Mouse (Mus musculus): ENCODE results near the gene Cacng7. TPM values are rescaled to one million over a fixed set of nuclear protein-coding genes. Genes with fewer than 3 reads are reported as not detected.
A peak's percentile ranks its signal among the peaks of the same experiment; 100 is the strongest.

Gene Cacng7
- polyA plus RNA-seq, 1 experiment from 2014 or later, result 0.49 TPM

DNA sequence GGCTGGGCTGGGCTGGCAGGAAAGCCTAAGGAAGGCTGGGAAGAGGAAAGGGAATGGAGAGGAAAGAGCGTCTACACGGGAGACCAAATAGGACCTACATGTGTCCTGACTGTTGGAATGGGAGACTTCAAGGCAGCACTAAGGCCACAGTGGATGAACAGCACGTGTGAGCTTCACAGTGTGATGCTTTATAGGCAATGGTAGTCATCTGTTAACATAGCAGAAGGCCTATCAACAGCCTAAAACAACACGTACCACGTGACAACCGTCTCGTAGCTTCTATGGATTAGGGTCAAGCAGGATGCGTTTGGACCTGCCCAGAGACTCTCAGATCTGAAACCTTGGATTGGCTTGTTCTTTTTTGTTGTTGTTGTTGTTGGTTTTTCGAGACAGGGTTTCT lies 49.4 kb downstream of the Cacng7 start:
- no peak for ATAC-seq (ENCODE audit: borderline replicate concordance, extremely low read depth, low FRiP score, low TSS enrichment)
- no peak overlapping the region for H3K4me3 ChIP-seq
- H3K4me1 ChIP-seq, result no peaks in the 10 kb centered on the region
- no peaks in the 10 kb centered on the region for H3K9me3 ChIP-seq
- no peak overlapping the region for H3K4me2 ChIP-seq
- H3K27ac ChIP-seq, result no peak overlapping the region
- no peaks in the 10 kb centered on the region for H3K27me3 ChIP-seq
- H3K9ac ChIP-seq, result no peak overlapping the region
- no peaks in the 10 kb centered on the region for H3K36me3 ChIP-seq
- WGBS, result 73% methylated on average over 9 of the region's 9 CpGs

DNA sequence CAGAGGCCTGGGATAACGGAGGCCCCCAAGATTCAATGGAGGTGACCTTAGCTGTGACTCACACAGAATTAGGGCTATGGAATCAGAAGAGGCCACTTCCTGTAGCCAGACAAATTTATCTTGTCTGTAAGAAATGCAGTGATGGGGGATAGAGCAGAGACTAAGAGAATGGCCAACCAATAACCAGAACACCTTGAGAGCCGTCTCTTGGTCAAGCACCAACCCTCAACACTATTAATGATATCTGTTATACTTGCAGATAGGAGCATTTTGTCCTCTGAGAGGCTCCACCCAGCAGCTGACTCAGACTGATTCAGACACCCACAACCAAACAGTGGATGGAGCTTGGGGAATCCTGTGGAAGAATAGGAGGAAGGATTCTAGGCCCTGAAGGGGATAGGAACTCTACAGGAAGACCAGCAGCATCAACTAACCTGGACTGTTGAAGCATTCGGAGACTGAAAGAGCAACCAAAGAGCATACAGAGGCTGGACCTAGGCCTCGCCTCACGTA lies 52.1 kb downstream of the Cacng7 start:
- WGBS, result 82% methylated on average over 5 of the region's 5 CpGs
- no peak for ATAC-seq (ENCODE audit: borderline replicate concordance, extremely low read depth, low FRiP score, low TSS enrichment)

DNA sequence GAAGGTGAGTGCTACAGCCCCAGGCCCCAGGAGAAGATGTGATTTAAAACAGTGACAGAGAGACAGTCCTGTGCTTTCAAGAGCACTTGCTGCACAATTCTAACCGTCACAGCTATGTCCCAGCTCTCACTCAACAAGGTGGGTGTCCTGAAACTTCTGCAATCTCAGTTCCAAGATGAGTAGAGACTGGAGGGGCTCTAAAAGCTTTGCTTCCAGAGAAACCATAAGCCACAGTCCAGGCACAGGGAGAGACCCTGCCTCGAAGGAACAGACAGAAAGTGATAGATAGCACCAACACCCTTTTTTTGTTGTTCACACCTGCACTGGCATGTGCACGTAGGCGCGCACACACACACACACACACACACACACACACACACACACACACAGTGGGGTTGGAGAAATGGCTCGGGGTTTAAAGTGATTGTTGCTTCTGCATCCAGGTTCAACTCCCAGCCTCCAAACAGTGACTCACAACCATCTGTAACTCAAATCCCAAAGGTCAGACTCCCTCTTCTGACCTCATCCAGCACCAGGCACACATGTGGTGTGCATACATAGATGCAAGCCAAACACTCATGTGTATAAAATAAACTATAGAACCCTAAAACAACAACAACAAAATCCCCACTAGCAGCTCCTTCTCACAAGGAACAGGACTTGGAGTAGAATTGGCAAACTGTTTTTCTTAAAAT lies 53.4 kb downstream of the Cacng7 start:
- no peak overlapping the region for H3K4me2 ChIP-seq
- no peak overlapping the region for H3K27ac ChIP-seq
- ATAC-seq (ENCODE audit: borderline replicate concordance, extremely low read depth, low FRiP score, low TSS enrichment), result no peak
- H3K9me3 ChIP-seq, result no peaks in the 10 kb centered on the region
- no peaks in the 10 kb centered on the region for H3K36me3 ChIP-seq
- H3K9ac ChIP-seq, result no peak overlapping the region
- no peak overlapping the region for H3K4me3 ChIP-seq
- WGBS, result 74% methylated on average over 6 of the region's 6 CpGs
- H3K27me3 ChIP-seq, result no peaks in the 10 kb centered on the region
- peaks cover 9% of the 10 kb centered on the region; the same call in 1 of the 2 replicates for H3K4me1 ChIP-seq

More for the DNA sequence above, 52.1 kb downstream of the Cacng7 start:
- 0 out of 2 replicates have a peak, but pooled peaks cover 2% of the 10 kb centered on the region for H3K4me1 ChIP-seq
- H3K9me3 ChIP-seq, result no peaks in the 10 kb centered on the region
- no peak overlapping the region for H3K4me3 ChIP-seq
- no peak overlapping the region for H3K27ac ChIP-seq
- H3K27me3 ChIP-seq, result no peaks in the 10 kb centered on the region
- no peak overlapping the region for H3K4me2 ChIP-seq
- no peak overlapping the region for H3K9ac ChIP-seq
- H3K36me3 ChIP-seq, result no peaks in the 10 kb centered on the region

DNA sequence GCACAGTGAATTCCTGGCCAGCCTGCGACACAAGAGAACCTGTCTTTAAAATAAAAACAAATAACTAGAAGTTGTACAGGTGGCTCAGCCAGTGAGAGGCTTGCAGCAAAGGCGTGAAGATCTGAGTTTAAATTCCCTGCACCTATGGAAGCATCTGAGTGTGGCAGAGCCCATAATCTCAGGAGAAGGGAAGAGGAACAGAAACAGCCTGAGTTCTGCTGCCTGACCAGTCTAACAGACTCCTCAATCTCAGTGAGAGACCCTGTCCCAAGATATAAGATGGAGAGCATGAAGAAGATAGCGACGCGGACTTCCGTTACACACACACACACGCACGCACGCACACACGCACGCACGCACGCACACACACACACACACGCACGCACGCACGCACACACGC lies 55.0 kb downstream of the Cacng7 start:
- WGBS, result 74% methylated on average over 18 of the region's 18 CpGs
- no peak overlapping the region for H3K4me2 ChIP-seq
- H3K9ac ChIP-seq, result no peak overlapping the region
- H3K4me1 ChIP-seq, result peaks cover 12% of the 10 kb centered on the region; the same call in 1 of the 2 replicates
- H3K36me3 ChIP-seq, result no peaks in the 10 kb centered on the region
- H3K27ac ChIP-seq, result no peak overlapping the region
- ATAC-seq (ENCODE audit: borderline replicate concordance, extremely low read depth, low FRiP score, low TSS enrichment), result no peak
- no peaks in the 10 kb centered on the region for H3K27me3 ChIP-seq
- no peak overlapping the region for H3K4me3 ChIP-seq
- no peaks in the 10 kb centered on the region for H3K9me3 ChIP-seq

DNA sequence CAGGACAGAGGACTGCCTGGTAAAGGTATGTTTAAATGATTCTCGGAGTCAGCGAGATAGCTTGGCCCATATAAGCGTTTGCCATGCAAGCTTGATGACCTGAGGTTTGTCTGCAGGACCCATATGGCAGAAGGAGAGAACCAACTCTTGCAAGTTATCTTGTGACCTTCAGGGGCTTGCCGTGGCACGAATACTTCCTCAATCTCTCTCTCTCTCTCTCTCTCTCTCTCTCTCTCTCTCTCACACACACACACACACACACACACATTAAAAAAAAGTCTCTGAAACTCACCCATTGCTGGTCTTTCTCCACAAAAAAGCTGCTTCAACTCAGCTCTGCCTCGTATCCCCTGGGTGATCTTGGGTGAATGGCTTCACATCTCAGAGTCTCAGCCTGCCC lies 56.1 kb downstream of the Cacng7 start:
- peaks cover 12% of the 10 kb centered on the region; the same call in 1 of the 2 replicates for H3K4me1 ChIP-seq
- no peak for ATAC-seq (ENCODE audit: borderline replicate concordance, extremely low read depth, low FRiP score, low TSS enrichment)
- H3K9me3 ChIP-seq, result no peaks in the 10 kb centered on the region
- H3K4me3 ChIP-seq, result no peak overlapping the region
- no peaks in the 10 kb centered on the region for H3K36me3 ChIP-seq
- 52% methylated on average over 6 of the region's 6 CpGs for WGBS
- H3K27me3 ChIP-seq, result no peaks in the 10 kb centered on the region
- no peak overlapping the region for H3K9ac ChIP-seq
- H3K4me2 ChIP-seq, result peak overlapping the region; percentile 57; the same call in 1 of the 2 replicates
- H3K27ac ChIP-seq, result no peak overlapping the region

DNA sequence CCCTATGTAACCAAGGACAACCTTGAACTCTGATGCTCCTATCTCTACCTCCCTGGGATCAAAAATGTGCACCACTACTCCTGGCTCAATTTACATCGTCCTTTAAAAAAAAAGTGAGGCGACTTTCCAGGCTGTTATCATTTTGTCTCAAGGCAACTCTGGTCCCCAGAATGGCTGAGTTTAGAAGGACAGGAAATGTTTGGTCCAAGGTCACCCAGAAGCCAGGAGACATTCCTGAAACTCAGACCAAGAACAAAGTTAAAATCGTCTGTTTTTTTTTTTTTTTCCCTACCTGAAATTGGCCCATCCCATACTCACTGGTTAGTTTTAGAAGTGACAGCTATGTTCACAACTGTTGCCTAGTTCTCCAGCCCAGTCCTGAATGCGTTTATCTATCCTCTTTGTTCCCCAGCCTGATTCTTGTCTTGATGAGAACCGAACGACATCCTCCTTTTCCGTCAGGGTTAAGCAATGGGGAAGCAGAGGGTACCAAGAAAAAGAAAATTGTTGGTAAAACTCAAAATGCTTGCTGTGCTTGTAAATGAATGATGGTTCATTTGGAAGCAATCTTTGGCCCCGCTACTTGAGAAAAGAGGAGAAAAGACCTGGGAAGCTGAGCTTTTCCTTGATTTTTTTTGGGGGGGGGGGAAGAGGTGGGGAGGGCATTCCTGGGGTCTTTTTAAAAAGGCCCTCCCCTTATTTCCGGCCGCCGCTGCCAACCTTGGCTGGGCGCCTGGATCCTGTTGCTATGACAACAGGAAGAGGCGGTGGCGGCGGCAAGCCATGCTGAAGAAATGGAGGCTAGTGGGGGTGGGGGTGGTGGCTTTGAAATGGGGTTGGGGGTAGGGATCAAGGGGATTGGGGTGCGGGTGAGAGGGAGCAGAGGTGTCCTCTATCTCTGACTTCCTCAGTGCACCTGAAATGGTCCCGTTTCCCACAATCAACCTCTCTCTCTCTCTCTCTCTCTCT lies 57.0 kb downstream of the Cacng7 start:
- under 1% methylated on average over 14 of the region's 17 CpGs for WGBS
- Histone ChIP-seq H3K4me3 (peak overlapping the region; percentile 36), H3K27ac (no peak overlapping the region), H3K4me2 (peak overlapping the region; percentile 57), H3K9ac (no peak overlapping the region), H3K27me3 (no peaks in the 10 kb centered on the region), H3K36me3 (no peaks in the 10 kb centered on the region), H3K4me1 (peaks cover 12% of the 10 kb centered on the region; the same call in 1 of the 2 replicates), H3K9me3 (no peaks in the 10 kb centered on the region)
- peak; percentile 56; the same call in 1 of the 2 replicates for ATAC-seq (ENCODE audit: borderline replicate concordance, extremely low read depth, low FRiP score, low TSS enrichment)

DNA sequence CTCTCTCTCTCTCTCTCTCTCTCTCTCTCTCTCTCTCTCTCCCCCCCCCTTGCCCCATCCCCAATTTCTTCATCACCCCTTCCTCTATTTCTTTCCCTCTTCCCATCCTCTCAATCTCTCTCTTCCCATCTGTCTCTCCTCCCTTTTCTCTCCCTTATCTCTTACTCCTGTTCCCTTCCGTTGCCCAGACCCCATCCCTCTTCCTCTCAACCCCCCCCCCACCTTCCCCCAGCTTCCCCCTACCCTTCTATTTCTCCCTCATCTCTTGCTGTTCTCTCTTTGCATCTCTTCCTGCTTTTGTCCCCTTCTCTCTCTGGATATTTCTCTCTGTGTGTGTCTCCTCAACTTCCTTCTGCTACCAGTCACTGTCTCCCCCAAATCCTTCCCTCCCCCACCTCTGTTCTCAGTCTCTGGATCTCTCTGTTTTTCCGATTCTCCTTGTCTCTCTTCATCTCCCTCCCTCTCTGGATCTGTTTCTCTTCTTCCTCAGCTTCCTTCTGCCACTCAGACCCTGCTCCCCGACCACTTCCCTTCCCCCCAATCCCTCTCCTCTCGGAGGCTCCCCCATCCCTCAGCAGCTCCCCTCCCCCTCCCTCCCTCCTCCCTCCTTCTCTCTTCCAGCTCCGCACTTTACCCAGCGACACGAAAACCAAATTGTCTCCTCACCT lies 57.8 kb downstream of the Cacng7 start, which contains the start of gene Cacng8:
Cacng8 (plus strand) TSS at position 271 of the 668 bp plus-strand sequence.
- ATAC-seq (ENCODE audit: borderline replicate concordance, extremely low read depth, low FRiP score, low TSS enrichment), result no peak
- no peaks in the 10 kb centered on the region for H3K36me3 ChIP-seq
- H3K4me3 ChIP-seq, result peak within 1 kb of the TSS; percentile 36
- H3K9ac ChIP-seq, result no peak within 1 kb of the TSS
- H3K4me1 ChIP-seq, result peaks cover 12% of the 10 kb centered on the region; the same call in 1 of the 2 replicates
- peak within 1 kb of the TSS; percentile 57 for H3K4me2 ChIP-seq
- 0% methylated on average over 7 of the region's 7 CpGs for WGBS
- no peaks in the 10 kb centered on the region for H3K27me3 ChIP-seq
- H3K9me3 ChIP-seq, result no peaks in the 10 kb centered on the region
- no peak within 1 kb of the TSS for H3K27ac ChIP-seq

DNA sequence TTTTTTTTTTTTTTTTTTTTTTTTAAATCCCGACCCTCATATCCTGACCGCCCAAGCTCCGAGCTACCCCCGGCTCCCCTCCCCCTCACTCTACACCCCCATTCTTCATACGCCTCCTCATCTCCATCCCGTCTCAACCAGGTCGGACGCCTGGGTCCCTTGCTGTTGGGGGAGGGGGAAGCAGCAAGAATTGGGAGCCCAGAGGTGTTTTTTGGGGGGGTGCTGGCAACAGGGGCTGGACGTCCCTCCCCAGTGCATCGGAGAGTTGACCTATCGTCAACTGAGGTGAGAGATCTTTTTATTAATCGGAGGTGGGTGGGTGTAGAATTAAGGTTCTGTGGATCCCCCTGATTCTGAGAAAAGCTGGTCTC lies 58.3 kb downstream of the Cacng7 start:
- no peak overlapping the region for H3K9ac ChIP-seq
- no peak overlapping the region for H3K27ac ChIP-seq
- H3K27me3 ChIP-seq, result no peaks in the 10 kb centered on the region
- H3K4me3 ChIP-seq, result peak overlapping the region; percentile 36
- WGBS, result 6% methylated on average over 12 of the region's 12 CpGs
- peaks cover 12% of the 10 kb centered on the region; the same call in 1 of the 2 replicates for H3K4me1 ChIP-seq
- no peak for ATAC-seq (ENCODE audit: borderline replicate concordance, extremely low read depth, low FRiP score, low TSS enrichment)
- no peaks in the 10 kb centered on the region for H3K36me3 ChIP-seq
- H3K9me3 ChIP-seq, result no peaks in the 10 kb centered on the region
- peak overlapping the region; percentile 57 for H3K4me2 ChIP-seq

DNA sequence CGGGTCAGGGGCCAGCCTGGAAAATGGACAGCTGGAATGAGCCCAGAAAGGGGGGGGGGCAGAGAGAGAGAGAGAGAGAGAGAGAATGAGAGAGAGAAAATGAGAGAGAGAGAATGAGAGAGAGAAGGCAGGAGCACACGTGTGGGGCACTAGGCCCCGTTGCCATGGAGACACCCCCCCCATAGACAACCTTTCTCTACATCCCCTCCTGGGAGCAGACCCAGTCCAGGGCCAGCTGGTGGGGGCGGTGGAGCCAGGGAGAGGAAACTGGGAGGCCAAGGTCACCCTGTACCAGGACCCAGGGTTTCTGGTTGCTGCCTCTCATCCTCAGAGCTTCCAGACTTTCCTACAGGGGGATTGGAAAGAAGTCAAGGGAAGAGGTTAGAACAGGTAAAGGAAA lies 59.1 kb downstream of the Cacng7 start:
- H3K4me2 ChIP-seq, result 0 out of 2 replicates have a peak overlapping the region, but pooled peaks have one; percentile 8
- 16% methylated on average over 4 of the region's 4 CpGs for WGBS
- ATAC-seq (ENCODE audit: borderline replicate concordance, extremely low read depth, low FRiP score, low TSS enrichment), result no peak
- H3K27ac ChIP-seq, result no peak overlapping the region
- no peaks in the 10 kb centered on the region for H3K36me3 ChIP-seq
- no peaks in the 10 kb centered on the region for H3K9me3 ChIP-seq
- H3K9ac ChIP-seq, result no peak overlapping the region
- H3K4me1 ChIP-seq, result peaks cover 12% of the 10 kb centered on the region; the same call in 1 of the 2 replicates
- no peaks in the 10 kb centered on the region for H3K27me3 ChIP-seq
- H3K4me3 ChIP-seq, result no peak overlapping the region

DNA sequence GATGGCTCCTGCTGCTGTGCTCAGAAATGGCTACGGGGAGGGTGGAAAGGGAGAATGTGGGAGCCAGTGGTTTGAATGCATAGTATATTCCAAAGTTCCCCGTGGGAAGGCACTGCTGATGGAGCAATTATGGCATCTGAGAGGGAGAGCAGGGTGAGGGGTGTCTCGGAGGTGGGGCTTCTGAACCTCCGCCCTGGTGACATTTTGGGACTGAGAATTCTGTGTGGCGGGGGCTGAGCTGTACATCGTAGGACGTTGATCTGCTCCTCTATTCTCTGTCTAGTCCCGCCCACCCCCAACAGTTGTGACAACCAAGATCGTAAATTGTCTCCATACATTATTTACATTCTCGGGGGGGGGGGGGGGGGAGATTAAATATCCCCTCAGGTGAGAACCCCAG lies 64.6 kb downstream of the Cacng7 start:
- Histone ChIP-seq H3K4me2 (no peak overlapping the region), H3K36me3 (no peaks in the 10 kb centered on the region), H3K4me3 (no peak overlapping the region), H3K9me3 (no peaks in the 10 kb centered on the region), H3K4me1 (no peaks in the 10 kb centered on the region), H3K27ac (no peak overlapping the region), H3K27me3 (no peaks in the 10 kb centered on the region), H3K9ac (no peak overlapping the region)
- ATAC-seq (ENCODE audit: borderline replicate concordance, extremely low read depth, low FRiP score, low TSS enrichment), result no peak
- WGBS, result 71% methylated on average over 10 of the region's 10 CpGs

DNA sequence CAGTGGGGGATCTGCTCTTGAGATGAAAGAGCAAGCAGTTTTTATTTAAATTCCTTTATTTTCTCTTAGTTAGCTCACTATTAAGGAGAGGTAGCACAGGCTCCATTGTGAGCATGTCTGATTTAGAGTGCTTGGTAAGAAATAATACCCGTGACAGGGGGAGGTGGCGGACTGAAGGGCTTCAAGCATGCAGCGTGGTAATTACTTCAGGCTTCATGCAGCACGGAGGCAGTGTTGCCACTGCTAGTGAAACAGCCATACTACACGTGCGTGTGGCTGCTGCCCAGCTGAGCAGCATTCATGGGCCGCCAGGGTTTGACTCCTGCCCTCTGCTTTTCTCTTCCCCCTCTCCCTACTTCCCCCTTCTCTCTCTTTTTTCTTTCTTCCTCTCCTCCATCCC lies 65.0 kb downstream of the Cacng7 start:
- H3K4me3 ChIP-seq, result no peak overlapping the region
- 54% methylated on average over 7 of the region's 7 CpGs for WGBS

More for the DNA sequence above, 65.0 kb downstream of the Cacng7 start:
- Histone ChIP-seq H3K27me3 (no peaks in the 10 kb centered on the region), H3K4me2 (no peak overlapping the region), H3K4me1 (no peaks in the 10 kb centered on the region), H3K9ac (no peak overlapping the region), H3K27ac (no peak overlapping the region), H3K36me3 (no peaks in the 10 kb centered on the region), H3K9me3 (no peaks in the 10 kb centered on the region)
- ATAC-seq (ENCODE audit: borderline replicate concordance, extremely low read depth, low FRiP score, low TSS enrichment), result no peak
